7 mouse cellular contexts compared by ENCODE assay signal in genomic region chr11:118975427-118975826, GRCm38 (mm10). TPM values are rescaled to one million over a fixed set of nuclear protein-coding genes. Genes with fewer than 3 reads are reported as not detected.
DNase-seq lines count a peak whose midpoint lies in the region; ATAC-seq and TF ChIP-seq lines count a peak whose summit lies in the region.

No protein-coding gene starts in this region.

- peak; percentile 78 for DNase-seq in adipocyte (ENCODE audit: low spot score)
- DNase-seq in cerebellum, postnatal 14 days: peak; percentile 93 to 94
- peak; percentile 77 to 90 for DNase-seq in frontal cortex, postnatal 36 days (ENCODE audit: low spot score in 2 of 2)
- peak; percentile 85 for DNase-seq in left cerebral cortex, postnatal 4 days
- DNase-seq in spleen, adult 12 weeks (ENCODE audit: low spot score): peak; percentile 30

- H3K9me3 ChIP-seq in intestine, postnatal 0 days (ENCODE audit: control insufficient read depth): no peaks in the 10 kb centered on the region
- no peaks in the 10 kb centered on the region for H3K9me3 ChIP-seq in midbrain, embryonic 12.5 days

- no peak overlapping the region for H3K4me3 ChIP-seq in intestine, postnatal 0 days (ENCODE audit: low read depth, low read length)
- no peak overlapping the region for H3K4me3 ChIP-seq in midbrain, embryonic 12.5 days

- H3K27ac ChIP-seq in intestine, postnatal 0 days (ENCODE audit: low read depth, low read length): no peak overlapping the region
- no peak overlapping the region for H3K27ac ChIP-seq in midbrain, embryonic 12.5 days (replicated peaks)

- 0 out of 2 replicates have a peak, but pooled peaks have one; percentile 21 for ATAC-seq in intestine, postnatal 0 days
- no peak for ATAC-seq in midbrain, embryonic 12.5 days (ENCODE audit: low FRiP score, low read depth)

- peak overlapping the region; percentile 47 for H3K4me2 ChIP-seq in intestine, postnatal 0 days (replicated peaks; ENCODE audit: low read depth)
- peak overlapping the region; percentile 24 for H3K4me2 ChIP-seq in midbrain, embryonic 12.5 days (replicated peaks)

- intact Hi-C loops in left cerebral cortex, postnatal 4 days (cut with DNase I): loop anchor here (5.0 to 10.0 kb wide), 3 partner anchors 233 to 551 kb away; partner anchors contain the start of gene C1qtnf1

- H3K27me3 ChIP-seq in intestine, postnatal 0 days (replicated peaks; ENCODE audit: control insufficient read depth, insufficient read depth, low read length): no peaks in the 10 kb centered on the region; the same call in 1 of the 2 replicates
- H3K27me3 ChIP-seq in midbrain, embryonic 12.5 days: peaks cover 20% of the 10 kb centered on the region

- TF ChIP-seq CTCF in intestine, postnatal 0 days (IDR thresholded peaks at IDR 0.05; ENCODE audit: low read depth): peak; percentile 90

- no peak overlapping the region for H3K9ac ChIP-seq in intestine, postnatal 0 days (ENCODE audit: low read depth, low read length)
- no peak overlapping the region for H3K9ac ChIP-seq in midbrain, embryonic 12.5 days (replicated peaks)

- H3K36me3 ChIP-seq in intestine, postnatal 0 days (ENCODE audit: control insufficient read depth, insufficient read depth): no peaks in the 10 kb centered on the region
- no peaks in the 10 kb centered on the region for H3K36me3 ChIP-seq in midbrain, embryonic 12.5 days

- H3K4me1 ChIP-seq in intestine, postnatal 0 days (replicated peaks; ENCODE audit: control insufficient read depth, insufficient read depth, low read length): 0 out of 2 replicates have a peak, but pooled peaks cover 6% of the 10 kb centered on the region
- H3K4me1 ChIP-seq in midbrain, embryonic 12.5 days: peaks cover 27% of the 10 kb centered on the region

- 2% methylated on average over 10 of the region's 10 CpGs for WGBS in intestine, postnatal 0 days
- WGBS in midbrain, embryonic 12.5 days: 2% methylated on average over 10 of the region's 10 CpGs

RNA-seq across cellular contexts. Expression of gene Enpp7, which starts 12.6 kb away (rescaled TPM):
- polyA plus RNA-seq in intestine, postnatal 0 days (2015; fragmentation: Nextera tagmentation; extraction: Ambion mirVana): 30.9 and 32.3 TPM in 2 replicates
- not detected for total RNA-seq in left cerebral cortex, postnatal 4 days (2021)
- polyA plus RNA-seq in midbrain, embryonic 12.5 days (2016; fragmentation: Nextera tagmentation; extraction: Ambion mirVana): not detected in 2 replicates

RNA-seq across cellular contexts. Expression of gene Cbx2, which starts 47.3 kb away (rescaled TPM):
- 4.9 TPM in 2 replicates for polyA plus RNA-seq in intestine, postnatal 0 days (2015; fragmentation: Nextera tagmentation; extraction: Ambion mirVana)
- 1 to 10 TPM; 6.8 to 7.4 TPM for total RNA-seq in left cerebral cortex, postnatal 4 days (2021)
- 81.0 and 86.0 TPM in 2 replicates for polyA plus RNA-seq in midbrain, embryonic 12.5 days (2016; fragmentation: Nextera tagmentation; extraction: Ambion mirVana)

Comparison
In these comparisons a context has a peak if more than half of its experiments do, and no peak if none do; other contexts are left out.
1. DNase-seq: peak in every context shown above with its lines; median percentile 94 in cerebellum, postnatal 14 days; 85 in left cerebral cortex, postnatal 4 days; 84 in frontal cortex, postnatal 36 days; 78 in adipocyte; 30 in spleen, adult 12 weeks.
2. RNA of gene Enpp7, which starts 12.6 kb away (polyA plus RNA-seq): 30.9 to 32.3 TPM in intestine, postnatal 0 days; not detected in midbrain, embryonic 12.5 days; every median in the first group is over 10 times any median in the second.
3. RNA of gene Cbx2, which starts 47.3 kb away (polyA plus RNA-seq): 81.0 to 86.0 TPM in midbrain, embryonic 12.5 days; 4.9 TPM in intestine, postnatal 0 days; every median in the first group is over 10 times any median in the second.